9 mouse cellular contexts compared by ENCODE assay signal in the genomic region with DNA sequence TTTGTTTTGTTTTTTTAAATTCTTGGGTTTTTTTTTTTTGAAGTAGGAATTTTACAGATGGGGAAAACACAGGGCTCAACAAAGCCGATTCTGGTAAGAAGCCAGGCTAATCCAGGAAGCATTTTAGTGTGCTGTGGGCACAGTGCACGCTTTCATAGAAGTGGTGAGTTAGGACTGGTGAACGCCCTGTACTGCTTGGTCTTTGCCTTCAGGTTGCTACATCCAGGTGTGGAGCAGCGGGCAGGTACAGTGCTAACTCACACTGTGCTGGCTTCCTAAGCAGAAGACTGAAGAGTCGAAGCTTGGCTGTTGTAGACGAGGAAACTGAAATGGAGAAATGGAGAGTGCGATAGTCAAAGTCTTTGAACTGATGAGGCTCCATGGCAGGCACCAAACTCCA. TPM values are rescaled to one million over a fixed set of nuclear protein-coding genes. Genes with fewer than 3 reads are reported as not detected.
DNase-seq lines count a peak whose midpoint lies in the region; ATAC-seq and TF ChIP-seq lines count a peak whose summit lies in the region.
"Had no signal": no experiment of that assay in that cellular context is flagged by ENCODE, and none has a peak within 500 bp of the region (broad histone marks: within the 10 kb centered on the region; RNA-seq: fewer than 3 reads in every experiment).

No protein-coding gene starts in this region.

- peak overlapping the region; percentile 95 for H3K4me3 ChIP-seq in C2C12 (ENCODE audit: insufficient read depth, poor library complexity, severe bottlenecking)
- peak overlapping the region; percentile 85 for H3K4me3 ChIP-seq in forebrain, embryonic 15.5 days
- peak overlapping the region; percentile 98 for H3K4me3 ChIP-seq in liver, embryonic 13.5 days (replicated peaks)

- peaks cover 50% of the 10 kb centered on the region for H3K4me1 ChIP-seq in forebrain, embryonic 15.5 days
- H3K4me1 ChIP-seq in liver, embryonic 13.5 days (replicated peaks): peaks cover 65% of the 10 kb centered on the region

- intact Hi-C loops in heart, postnatal 25 days (cut with DNase I): no loop called here

- H3K79me2 ChIP-seq in C2C12 (ENCODE audit: control insufficient read depth, insufficient read depth): peaks cover 96% of the 10 kb centered on the region

- peaks cover 11% of the 10 kb centered on the region for H3K36me3 ChIP-seq in C2C12 (ENCODE audit: control insufficient read depth, insufficient read depth)
- H3K36me3 ChIP-seq in forebrain, embryonic 15.5 days: no peaks in the 10 kb centered on the region
- H3K36me3 ChIP-seq in liver, embryonic 13.5 days: peaks cover 10% of the 10 kb centered on the region; the same call in 1 of the 2 replicates

- DNase-seq in heart, adult 11 months: peak; percentile 82
- DNase-seq in heart, postnatal 25 days (ENCODE audit: low spot score): no peak
- DNase-seq in liver, embryonic 13.5 days: no peak
- DNase-seq in embryo, embryonic 11 days: no peak
- no peak for DNase-seq in adrenal gland, adult 8-10 months
- DNase-seq: cerebellum, adult 11-12 months had no signal

- no peak for TF ChIP-seq CTCF in C2C12 (IDR thresholded peaks at IDR 0.05; ENCODE audit: control insufficient read depth, insufficient read depth, insufficient read length)

- peaks cover 76% of the 10 kb centered on the region for H3K79me3 ChIP-seq in C2C12 (ENCODE audit: low read depth)

- H3K9me3 ChIP-seq in forebrain, embryonic 15.5 days: no peaks in the 10 kb centered on the region
- H3K9me3 ChIP-seq in liver, embryonic 13.5 days (replicated peaks): no peaks in the 10 kb centered on the region

- peak overlapping the region; percentile 67 for H3ac ChIP-seq in C2C12 (ENCODE audit: control insufficient read depth, insufficient read length, low read depth)

- WGBS in forebrain, embryonic 15.5 days: 86% methylated on average over 7 of the region's 7 CpGs
- 66% methylated on average over 7 of the region's 7 CpGs for WGBS in liver, embryonic 13.5 days (ENCODE audit: insufficient replicate concordance)

- H3K27ac ChIP-seq in forebrain, embryonic 15.5 days (replicated peaks): no peak overlapping the region
- peak overlapping the region; percentile 87 for H3K27ac ChIP-seq in liver, embryonic 13.5 days

- H3K27me3 ChIP-seq in C2C12 (ENCODE audit: control insufficient read depth, insufficient read depth, insufficient read length): no peaks in the 10 kb centered on the region
- no peaks in the 10 kb centered on the region for H3K27me3 ChIP-seq in forebrain, embryonic 15.5 days
- no peaks in the 10 kb centered on the region for H3K27me3 ChIP-seq in liver, embryonic 13.5 days

- H3K4me2 ChIP-seq in forebrain, embryonic 15.5 days (replicated peaks): peak overlapping the region; percentile 83
- H3K4me2 ChIP-seq in liver, embryonic 13.5 days: peak overlapping the region; percentile 90

- no peak for ATAC-seq in forebrain, embryonic 15.5 days (replicated peaks)
- ATAC-seq in liver, embryonic 13.5 days (ENCODE audit: low read depth): no peak
- no peak for ATAC-seq in frontal cortex, adult (ENCODE audit: low TSS enrichment)

- peak overlapping the region; percentile 84 for H3K9ac ChIP-seq in forebrain, embryonic 15.5 days (replicated peaks)
- peak overlapping the region; percentile 98 for H3K9ac ChIP-seq in liver, embryonic 13.5 days

TF ChIP-seq in C2C12, 6 proteins besides CTCF, POLR2A, EP300 and RAD21:
- TF ChIP-seq USF1 (IDR thresholded peaks at IDR 0.05; ENCODE audit: low read depth) (no peak), FOSL1 (IDR thresholded peaks at IDR 0.05; ENCODE audit: insufficient read depth, low read length, poor library complexity, severe bottlenecking) (no peak), CEBPB (IDR thresholded peaks at IDR 0.05; ENCODE audit: low read depth) (no peak), MYOD1 (IDR thresholded peaks at IDR 0.05; ENCODE audit: control insufficient read depth, insufficient read length, low read depth) (no peak), MYOG (IDR thresholded peaks at IDR 0.05; ENCODE audit: control insufficient read depth, extremely low read depth, insufficient read length) (no peak), MAX (IDR thresholded peaks at IDR 0.05) (no peak)

RNA-seq across cellular contexts. Expression of a gene that starts 1.7 kb away (rescaled TPM):
- 10 to 100 TPM; 25.5 to 29.4 TPM for total RNA-seq in heart, postnatal 25 days (2021)
- polyA plus RNA-seq in C2C12 (2012; fragmentation: generic; extraction: Trizol): 11.4 TPM
- 38.9 and 44.1 TPM in 2 replicates for polyA plus RNA-seq in forebrain, embryonic 15.5 days (2015; fragmentation: Nextera tagmentation; extraction: Ambion mirVana)
- 30.0 and 35.5 TPM in 2 replicates for polyA plus RNA-seq in liver, embryonic 13.5 days (2015; fragmentation: Nextera tagmentation; extraction: Ambion mirVana)
- total RNA-seq in adrenal gland, adult 8-10 months (2022): 10 to 100 TPM; 32.9 to 45.6 (median 40.1) TPM

RNA-seq across cellular contexts. Expression of a gene that starts 1.8 kb away (rescaled TPM):
- 10 to 100 TPM; 22.1 to 25.2 TPM for total RNA-seq in heart, postnatal 25 days (2021)
- polyA plus RNA-seq in C2C12 (2012; fragmentation: generic; extraction: Trizol): 12.5 TPM
- 21.3 and 22.2 TPM in 2 replicates for polyA plus RNA-seq in forebrain, embryonic 15.5 days (2015; fragmentation: Nextera tagmentation; extraction: Ambion mirVana)
- 14.0 and 16.2 TPM in 2 replicates for polyA plus RNA-seq in liver, embryonic 13.5 days (2015; fragmentation: Nextera tagmentation; extraction: Ambion mirVana)
- total RNA-seq in adrenal gland, adult 8-10 months (2022): 10 to 100 TPM; 19.0 to 28.8 (median 26.1) TPM
